Mouse (Mus musculus) ES-Bruce4 (cell line): ENCODE measurements around the gene Kansl1l.

Experiments
- CTCF ChIP-seq: IDR thresholded peaks from one replicate; pipeline ENCODE4 v1.8.1; 2011; ENCODE audit warnings: low read depth, low read length
- POLR2A ChIP-seq: IDR thresholded peaks from one replicate; pipeline ENCODE4 v1.8.1; 2011; ENCODE audit warnings: low read length; ENCODE audit not compliant: insufficient read depth

GRCm38 (mm10) chr1:66777878-66778277 is 39.5 kb downstream of the Kansl1l start:
- TF ChIP-seq POLR2A (no peak), CTCF (no peak)
